Mouse (Mus musculus): ENCODE measurements around the gene Cc2d1a. TPM values are rescaled to one million over a fixed set of nuclear protein-coding genes. Genes with fewer than 3 reads are reported as not detected.

The Cc2d1a gene
- total RNA-seq (2023): 10 to 100 TPM; 34.1 to 37.3 TPM

DNA sequence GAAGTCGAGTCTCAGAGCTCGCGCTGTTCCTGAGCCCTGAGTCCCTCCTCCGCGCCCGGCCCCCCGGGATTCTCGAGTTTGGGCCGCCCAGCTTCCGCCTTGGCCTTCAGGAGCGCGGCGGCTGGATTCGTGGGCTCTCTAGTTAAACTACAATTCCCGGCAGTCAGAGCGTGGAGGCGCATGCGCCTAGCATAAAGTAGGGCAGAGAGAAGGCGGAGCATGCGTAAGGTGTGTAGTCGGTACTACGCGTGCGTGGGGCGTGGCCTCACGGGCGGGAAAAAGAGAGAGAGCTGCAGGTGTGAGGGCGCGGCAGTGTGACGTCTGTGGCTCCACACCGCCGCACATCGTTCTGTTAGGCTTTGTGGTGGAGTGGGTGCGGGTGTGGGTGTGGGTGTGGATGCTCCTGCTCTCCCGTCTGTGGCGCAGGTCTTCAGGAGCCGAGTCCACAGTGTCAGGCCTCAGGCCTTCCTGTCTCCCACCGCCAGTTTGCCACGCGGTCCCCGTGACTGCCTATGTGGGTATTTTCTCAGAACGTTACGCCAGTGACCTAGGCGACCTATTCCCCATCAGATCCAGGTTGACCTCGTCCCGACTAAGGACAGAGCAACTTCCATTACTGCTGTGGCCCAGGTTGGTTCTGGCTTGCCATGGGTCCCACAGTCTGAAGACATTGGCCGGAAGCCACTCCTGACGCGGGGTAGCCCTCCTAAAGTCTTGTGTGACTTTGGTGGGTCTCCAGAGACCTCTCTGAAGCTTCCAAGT, at the start of gene Cc2d1a, which contains the start of gene 4930432K21Rik:
Gene Cc2d1a, minus strand, starts transcription at position 168 of the 762 bp plus-strand sequence.
Gene 4930432K21Rik, plus strand, starts transcription at position 257 of the 762 bp plus-strand sequence.

GRCm38 (mm10) chr8:84185117-84185516, 37.4 kb upstream of the Cc2d1a start, which contains the start of gene Nanos3:
Gene Nanos3, minus strand, starts transcription at chr8:84185217.

DNA sequence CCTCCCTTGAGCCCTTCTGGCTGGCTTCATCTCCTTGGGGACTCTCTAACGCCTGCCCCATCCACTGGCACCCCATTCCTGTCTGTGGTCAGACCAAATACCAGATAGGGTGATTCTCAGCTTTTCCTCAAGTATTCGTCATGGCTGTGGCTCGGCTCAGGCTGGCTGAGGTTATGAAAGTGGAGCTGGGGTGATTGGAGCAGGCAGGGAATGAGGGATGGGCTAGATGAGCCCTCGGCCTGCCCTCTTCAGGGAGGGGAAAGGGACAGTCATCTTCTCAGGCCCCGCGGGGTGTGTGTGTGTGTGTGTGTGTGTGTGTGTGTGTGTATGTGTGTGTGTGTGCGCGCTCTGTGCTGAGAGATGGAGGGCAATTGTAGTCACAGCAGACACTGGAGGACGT, 22.1 kb downstream of the Cc2d1a start, which contains the start of gene Podnl1:
Gene Podnl1, plus strand, starts transcription at position 334 of the 400 bp plus-strand sequence.

GRCm38 (mm10) chr8:84104697-84105609, 42.8 kb downstream of the Cc2d1a start, which contains the start of gene Dcaf15:
Gene Dcaf15, minus strand, starts transcription at chr8:84104768.

Other genes starting within 250 kb of the Cc2d1a start
- gene Adgrl1, start 247.8 kb downstream of the Cc2d1a start, total RNA-seq (2023): 10 to 100 TPM; 68.1 to 74.6 TPM
- gene Gm10644, start 192.7 kb downstream of the Cc2d1a start, total RNA-seq (2023): 1 to 10 TPM in 1 of 2 experiments, under 1 TPM in 1; 0.98 to 1.2 TPM
- 10 to 100 TPM in 1 of 2 experiments, 1 to 10 TPM in 1; 9.5 to 12.8 TPM for gene Asf1b, start 192.4 kb downstream of the Cc2d1a start, total RNA-seq (2023)
- gene Prkaca, start 174.9 kb downstream of the Cc2d1a start, total RNA-seq (2023): 10 to 100 TPM; 38.9 to 43.0 TPM
- 10 to 100 TPM; 47.5 to 55.7 TPM for gene Samd1, start 150.3 kb downstream of the Cc2d1a start, total RNA-seq (2023)
- under 1 TPM; 0.87 to 0.89 TPM for gene 1700067K01Rik, start 146.4 kb downstream of the Cc2d1a start, total RNA-seq (2023)
- not detected for gene 2210011C24Rik, start 135.8 kb downstream of the Cc2d1a start, total RNA-seq (2023)
- not detected for gene Palm3, start 126.5 kb downstream of the Cc2d1a start, total RNA-seq (2023)
- 100 to 1,000 TPM; 284 to 309 TPM for gene Il27ra, start 105.3 kb downstream of the Cc2d1a start, total RNA-seq (2023)
- 1 to 10 TPM; 2.7 to 3.2 TPM for gene Rln3, start 102.9 kb downstream of the Cc2d1a start, total RNA-seq (2023)
- gene Gm10643, start 82.8 kb downstream of the Cc2d1a start, total RNA-seq (2023): 1 to 10 TPM; 1.9 to 2.1 TPM
- gene Rfx1, start 81.1 kb downstream of the Cc2d1a start, total RNA-seq (2023): 10 to 100 TPM; 94.6 to 95.5 TPM
- 10 to 100 TPM; 61.4 to 66.8 TPM for gene Dcaf15, start 43.2 kb downstream of the Cc2d1a start, total RNA-seq (2023)
- 10 to 100 TPM; 12.2 to 24.2 TPM for gene Podnl1, start 21.9 kb downstream of the Cc2d1a start, total RNA-seq (2023)
- gene 4930432K21Rik, start 89 bp upstream of the Cc2d1a start, total RNA-seq (2023): 1 to 10 TPM; 2.0 to 4.1 TPM
- not detected for gene Nanos3, start 37.3 kb upstream of the Cc2d1a start, total RNA-seq (2023)
- gene Zswim4, start 89.1 kb upstream of the Cc2d1a start, total RNA-seq (2023): 10 to 100 TPM; 25.0 to 26.5 TPM
- 100 to 1,000 TPM; 166 to 169 TPM for gene D8Ertd738e, start 101.8 kb upstream of the Cc2d1a start, total RNA-seq (2023)
- 10 to 100 TPM; 38.4 to 42.1 TPM for gene Mri1, start 109.4 kb upstream of the Cc2d1a start, total RNA-seq (2023)
- gene Ccdc130, start 122.4 kb upstream of the Cc2d1a start, total RNA-seq (2023): 10 to 100 TPM; 21.3 to 22.5 TPM
- gene Cacna1a, start 240.5 kb upstream of the Cc2d1a start, total RNA-seq (2023): 10 to 100 TPM in 1 of 2 experiments, 1 to 10 TPM in 1; 8.5 to 11.6 TPM

Measured in T-cell, adult 66 days (primary cell).